Mouse (Mus musculus) midbrain, embryonic 16.5 days (tissue): ENCODE measurements around the gene Fbxl21. TPM values are rescaled to one million over a fixed set of nuclear protein-coding genes. Genes with fewer than 3 reads are reported as not detected.

Experiments used
- ATAC-seq: fragments of 200-750 bp; cut with Nextera tagmentation; 2 replicates; pipeline ENCODE4 v1.8.0; 2017; ENCODE audit warnings: moderate TSS enrichment
- H3K27ac ChIP-seq: fragments of 300-500 bp; sonication (generic); 2 replicates; pipeline ENCODE4 v1.5.1; 2014; ENCODE audit warnings: mild to moderate bottlenecking, low read length, mixed read lengths
- H3K27me3 ChIP-seq: fragments of 300-500 bp; sonication (generic); 2 replicates; pipeline ENCODE4 v1.6.1; 2014; ENCODE audit warnings: low read depth, low read length, mixed read lengths; ENCODE audit not compliant: control insufficient read depth, insufficient read depth
- H3K36me3 ChIP-seq: fragments of 300-500 bp; sonication (generic); 2 replicates; pipeline ENCODE4 v1.6.1; 2014; ENCODE audit warnings: mild to moderate bottlenecking, low read length, moderate library complexity, mixed read lengths; ENCODE audit not compliant: control insufficient read depth, insufficient read depth
- H3K4me1 ChIP-seq: fragments of 300-500 bp; sonication (generic); 2 replicates; pipeline ENCODE4 v1.6.1; 2014; ENCODE audit warnings: mild to moderate bottlenecking, low read length, mixed read lengths; ENCODE audit not compliant: control insufficient read depth, insufficient read depth
- H3K4me2 ChIP-seq: fragments of 300-500 bp; sonication (generic); 2 replicates; pipeline ENCODE4 v1.6.1; 2014; ENCODE audit warnings: mild to moderate bottlenecking, low read length, mixed read lengths
- H3K4me3 ChIP-seq: fragments of 300-500 bp; sonication (generic); 2 replicates; pipeline ENCODE4 v1.5.1; 2014; ENCODE audit warnings: low read depth, mild to moderate bottlenecking, low read length, moderate library complexity, mixed read lengths
- H3K9ac ChIP-seq: fragments of 300-500 bp; sonication (generic); 2 replicates; pipeline ENCODE4 v1.6.1; 2014; ENCODE audit warnings: low read depth, low read length, mixed read lengths
- H3K9me3 ChIP-seq: fragments of 300-500 bp; sonication (generic); replicated peaks from 2 replicates; pipeline ENCODE4 v1.6.1; 2014; ENCODE audit warnings: mild to moderate bottlenecking, low read length, mixed read lengths; ENCODE audit not compliant: control insufficient read depth, poor library complexity, severe bottlenecking
- WGBS: fragments of 180-500 bp; shearing (Covaris S2); extraction: QIAGEN DNeasy Blood & Tissue Kit; methylation state at CpG from one replicate; pipeline ENCODE4 v1.1.7; 2014; 5-methylcytosine and 5-hydroxymethylcytosine counted together
- polyA plus RNA-seq: library from polyadenylated mRNA; unstranded; fragments of >200 nt; fragmentation: Nextera tagmentation; extraction: Ambion mirVana; gene quantifications from 2 replicates; pipeline ENCODE4 v1.2.1, GENCODE M21; 2015

Fbxl21 gene
- polyA plus RNA-seq, 1 experiment from 2014 or later: 3.2 TPM

DNA sequence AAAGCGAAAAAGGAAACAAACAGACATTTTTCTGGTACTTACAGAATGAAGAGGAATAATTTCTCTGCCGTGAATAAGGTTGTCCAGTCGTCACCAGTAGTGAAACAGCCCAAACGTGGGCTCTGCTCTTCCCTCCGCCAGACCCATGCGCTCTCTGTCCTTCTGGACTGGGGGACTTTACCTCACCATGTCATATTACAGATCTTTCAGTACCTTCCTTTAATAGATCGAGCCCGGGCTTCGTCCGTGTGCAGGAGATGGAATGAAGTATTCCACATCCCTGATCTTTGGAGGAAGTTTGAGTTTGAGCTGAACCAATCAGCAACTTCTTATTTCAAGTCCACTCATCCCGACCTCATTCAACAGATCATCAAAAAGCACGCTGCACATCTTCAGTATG, 4.6 kb downstream of the Fbxl21 start:
- ATAC-seq: no peak
- Histone ChIP-seq H3K27me3 (no peaks in the 10 kb centered on the region), H3K9ac (no peak overlapping the region), H3K27ac (no peak overlapping the region), H3K4me2 (no peak overlapping the region), H3K4me1 (no peaks in the 10 kb centered on the region), H3K4me3 (no peak overlapping the region), H3K9me3 (no peaks in the 10 kb centered on the region), H3K36me3 (no peaks in the 10 kb centered on the region)
- WGBS: 83% methylated on average over 12 of the region's 12 CpGs

DNA sequence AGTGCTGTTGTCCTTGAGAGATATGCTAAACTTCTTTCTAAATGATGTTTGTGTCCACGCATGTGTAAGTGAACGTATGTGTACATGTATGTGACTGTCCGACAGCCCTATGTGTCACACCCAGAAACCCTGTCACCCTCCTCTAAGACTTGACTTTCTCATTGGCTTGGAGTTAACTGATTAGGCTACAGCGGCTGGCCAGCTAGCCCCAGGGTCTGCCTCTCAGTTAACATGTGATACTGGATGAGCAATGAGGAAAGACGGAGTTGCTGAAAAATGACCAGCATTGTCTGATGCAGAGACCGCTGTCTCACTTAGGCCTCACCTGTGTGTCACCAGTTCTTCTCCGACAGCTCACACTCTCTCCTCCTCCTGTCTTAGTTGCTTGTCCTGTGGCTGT, 5.6 kb downstream of the Fbxl21 start:
- Histone ChIP-seq H3K4me1 (no peaks in the 10 kb centered on the region), H3K4me2 (no peak overlapping the region), H3K27me3 (no peaks in the 10 kb centered on the region), H3K9ac (no peak overlapping the region), H3K4me3 (no peak overlapping the region), H3K9me3 (no peaks in the 10 kb centered on the region), H3K27ac (no peak overlapping the region), H3K36me3 (no peaks in the 10 kb centered on the region)
- no peak for ATAC-seq
- WGBS: 94% methylated on average over 7 of the region's 7 CpGs

DNA sequence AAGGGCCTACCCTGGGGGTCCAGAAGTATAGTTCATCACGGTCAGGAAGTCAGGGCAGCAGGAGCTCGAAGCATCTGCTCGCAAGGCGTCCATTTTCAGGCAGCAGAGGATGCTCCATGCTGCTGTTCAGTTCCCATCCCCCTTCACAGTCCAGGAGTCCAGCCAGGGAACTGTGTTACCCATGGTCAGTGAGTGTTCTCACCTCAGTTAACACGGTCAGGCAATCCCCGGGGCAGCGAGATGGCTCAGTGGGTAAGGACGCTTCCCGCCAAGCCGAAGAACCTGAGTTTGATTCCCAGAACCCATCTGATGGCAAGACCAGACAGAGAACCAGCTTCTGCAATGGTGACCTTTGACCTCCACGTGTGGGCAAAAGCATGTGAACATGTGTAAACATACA, 6.0 kb downstream of the Fbxl21 start:
- Histone ChIP-seq H3K4me1 (no peaks in the 10 kb centered on the region), H3K27ac (no peak overlapping the region), H3K27me3 (no peaks in the 10 kb centered on the region), H3K9me3 (no peaks in the 10 kb centered on the region), H3K9ac (no peak overlapping the region), H3K36me3 (no peaks in the 10 kb centered on the region), H3K4me2 (no peak overlapping the region), H3K4me3 (no peak overlapping the region)
- ATAC-seq: no peak
- WGBS: 91% methylated on average over 11 of the region's 11 CpGs

DNA sequence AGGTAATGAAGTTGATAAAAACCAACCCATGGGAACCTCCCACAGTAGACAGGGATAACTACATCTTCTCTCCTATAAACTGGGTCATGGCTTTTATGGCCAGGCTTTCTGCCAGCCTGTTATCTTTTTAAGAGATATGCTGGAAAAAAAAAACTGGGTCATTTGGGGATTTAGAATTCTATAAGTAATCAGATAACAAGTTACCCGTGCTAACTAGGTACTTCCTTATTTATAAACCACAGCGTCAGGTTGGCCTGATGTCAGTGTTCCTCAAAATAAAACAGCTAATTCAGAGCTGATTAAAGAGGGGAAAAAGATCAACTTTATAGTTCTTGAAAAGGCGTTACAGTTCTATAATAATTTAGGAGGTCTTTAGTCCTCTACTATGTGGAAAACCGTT, 6.8 kb downstream of the Fbxl21 start:
- Histone ChIP-seq H3K9ac (no peak overlapping the region), H3K4me3 (no peak overlapping the region), H3K9me3 (peaks cover 5% of the 10 kb centered on the region; the same call in 1 of the 2 replicates), H3K27ac (no peak overlapping the region), H3K36me3 (no peaks in the 10 kb centered on the region; the same call in 1 of the 2 replicates), H3K4me2 (no peak overlapping the region), H3K4me1 (no peaks in the 10 kb centered on the region), H3K27me3 (no peaks in the 10 kb centered on the region)
- no peak for ATAC-seq
- 85% methylated on average over 4 of the region's 4 CpGs for WGBS

DNA sequence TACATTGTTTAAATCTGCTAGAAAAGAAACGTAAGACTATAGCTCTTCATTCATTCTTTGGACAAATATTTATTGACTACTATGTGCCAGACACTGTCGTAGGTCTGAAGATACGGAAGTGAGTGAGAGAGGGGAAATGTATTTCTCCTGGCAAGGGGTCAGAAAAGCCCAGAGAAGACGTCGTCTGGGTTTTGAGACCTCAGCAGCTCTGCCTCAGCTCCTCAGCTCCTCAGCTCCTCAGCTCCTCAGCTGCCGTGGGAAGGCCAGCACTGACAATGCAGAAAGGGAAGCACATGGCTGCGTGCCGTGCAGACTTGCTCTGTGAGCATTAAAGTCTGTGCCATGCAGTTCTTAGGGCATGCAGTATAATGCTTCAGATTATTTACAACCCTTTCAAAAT, 7.4 kb downstream of the Fbxl21 start:
- Histone ChIP-seq H3K4me2 (no peak overlapping the region), H3K4me3 (no peak overlapping the region), H3K36me3 (no peaks in the 10 kb centered on the region; the same call in 1 of the 2 replicates), H3K9ac (no peak overlapping the region), H3K4me1 (no peaks in the 10 kb centered on the region), H3K9me3 (peaks cover 10% of the 10 kb centered on the region; the same call in 1 of the 2 replicates), H3K27ac (no peak overlapping the region), H3K27me3 (no peaks in the 10 kb centered on the region)
- WGBS: 70% methylated on average over 8 of the region's 8 CpGs
- no peak for ATAC-seq

DNA sequence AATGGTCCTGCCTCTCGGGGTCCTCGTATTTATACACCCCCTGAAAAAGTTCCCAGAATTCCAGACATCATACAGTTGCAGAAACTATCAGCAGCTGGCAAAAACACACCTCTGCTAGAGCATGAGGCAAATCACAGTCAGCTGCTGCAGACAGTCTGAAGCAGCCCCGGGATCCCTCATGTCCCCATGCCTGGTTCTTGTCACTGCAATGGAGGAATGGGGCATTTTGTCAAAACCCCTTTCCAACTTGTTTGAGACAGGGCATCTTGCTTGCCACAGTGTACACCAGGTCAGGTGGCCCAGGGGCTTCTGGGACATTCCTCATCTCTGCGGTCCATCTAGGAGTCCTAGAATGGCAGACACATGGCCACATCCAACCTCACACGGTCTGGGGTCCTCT, 12.7 kb downstream of the Fbxl21 start:
- no peaks in the 10 kb centered on the region for H3K27me3 ChIP-seq
- H3K4me2 ChIP-seq: no peak overlapping the region
- WGBS: 85% methylated on average over 5 of the region's 5 CpGs
- H3K36me3 ChIP-seq: no peaks in the 10 kb centered on the region; the same call in 1 of the 2 replicates
- no peak overlapping the region for H3K4me3 ChIP-seq
- H3K9ac ChIP-seq: no peak overlapping the region
- no peaks in the 10 kb centered on the region for H3K4me1 ChIP-seq
- no peak overlapping the region for H3K27ac ChIP-seq
- ATAC-seq: no peak
- peaks cover 15% of the 10 kb centered on the region; the same call in 1 of the 2 replicates for H3K9me3 ChIP-seq

DNA sequence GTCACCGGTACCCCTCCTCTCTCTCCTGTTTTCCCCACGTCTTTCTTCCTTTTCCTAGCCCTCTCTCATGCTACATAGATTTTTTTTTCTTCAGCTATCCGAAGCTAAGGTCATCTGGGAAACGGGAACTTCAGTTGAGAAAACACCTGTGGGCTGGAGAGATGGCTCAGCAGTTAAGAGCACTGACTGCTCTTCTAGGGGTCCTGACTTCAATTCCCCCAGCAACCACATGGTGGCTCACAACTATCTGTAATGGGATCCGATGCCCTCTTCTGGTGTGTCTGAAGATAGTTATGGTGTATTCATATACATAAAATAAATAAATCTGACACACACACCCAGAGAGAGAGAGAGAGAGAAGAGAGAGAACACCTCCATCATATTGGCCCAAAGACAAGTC, 13.3 kb downstream of the Fbxl21 start:
- no peak for ATAC-seq
- H3K4me2 ChIP-seq: no peak overlapping the region
- H3K9me3 ChIP-seq: peaks cover 15% of the 10 kb centered on the region; the same call in 1 of the 2 replicates
- no peak overlapping the region for H3K4me3 ChIP-seq
- H3K27ac ChIP-seq: no peak overlapping the region
- H3K27me3 ChIP-seq: no peaks in the 10 kb centered on the region
- no peak overlapping the region for H3K9ac ChIP-seq
- H3K4me1 ChIP-seq: no peaks in the 10 kb centered on the region
- 73% methylated on average over 5 of the region's 5 CpGs for WGBS
- no peaks in the 10 kb centered on the region; the same call in 1 of the 2 replicates for H3K36me3 ChIP-seq

DNA sequence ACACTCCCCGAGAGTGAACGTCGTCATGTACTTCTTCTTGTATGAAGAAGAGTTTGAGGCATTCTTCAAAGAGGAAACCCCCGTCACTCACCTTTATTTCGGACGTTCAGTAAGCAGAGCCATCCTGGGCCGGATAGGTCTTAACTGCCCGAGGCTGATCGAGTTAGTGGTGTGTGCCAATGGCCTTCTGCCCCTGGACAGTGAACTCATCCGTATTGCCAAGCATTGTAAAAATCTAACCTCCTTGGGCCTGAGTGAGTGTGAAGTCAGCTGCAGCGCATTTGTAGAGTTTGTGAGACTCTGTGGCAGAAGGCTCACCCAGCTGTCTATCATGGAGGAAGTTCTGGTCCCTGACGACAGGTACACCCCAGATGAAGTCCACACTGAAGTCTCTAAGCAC, 14.8 kb downstream of the Fbxl21 start:
- Histone ChIP-seq H3K9me3 (peaks cover 15% of the 10 kb centered on the region; the same call in 1 of the 2 replicates), H3K27me3 (no peaks in the 10 kb centered on the region), H3K9ac (no peak overlapping the region), H3K36me3 (no peaks in the 10 kb centered on the region; the same call in 1 of the 2 replicates), H3K4me1 (no peaks in the 10 kb centered on the region), H3K4me3 (no peak overlapping the region), H3K4me2 (no peak overlapping the region), H3K27ac (no peak overlapping the region)
- ATAC-seq: no peak
- 92% methylated on average over 12 of the region's 12 CpGs for WGBS

DNA sequence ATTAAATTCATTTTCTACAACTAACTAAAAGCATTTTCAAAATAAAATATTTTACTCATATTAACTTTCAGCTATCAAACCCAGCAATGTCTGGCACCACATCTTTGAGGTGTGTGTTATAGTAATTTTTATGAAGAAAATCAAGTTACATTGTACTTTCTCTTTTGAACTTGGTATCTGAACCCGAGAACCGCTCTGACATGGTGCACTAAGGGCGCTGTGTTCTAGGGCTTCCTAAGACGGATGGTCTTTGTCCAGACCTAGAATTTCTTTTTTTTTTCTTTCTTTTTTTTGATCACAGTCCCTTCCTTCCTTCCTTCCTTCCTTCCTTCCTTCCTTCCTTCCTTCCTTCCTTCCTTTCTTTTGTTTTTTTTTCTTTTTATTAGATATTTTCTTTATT, 17.6 kb downstream of the Fbxl21 start:
- Histone ChIP-seq H3K36me3 (no peaks in the 10 kb centered on the region), H3K4me1 (no peaks in the 10 kb centered on the region), H3K27me3 (no peaks in the 10 kb centered on the region), H3K9ac (no peak overlapping the region), H3K9me3 (peaks cover 4% of the 10 kb centered on the region; the same call in 1 of the 2 replicates), H3K27ac (no peak overlapping the region), H3K4me2 (no peak overlapping the region), H3K4me3 (no peak overlapping the region)
- no peak for ATAC-seq
- WGBS: 97% methylated on average over 4 of the region's 4 CpGs
